Mouse (Mus musculus) CH12.LX (cell line): ENCODE results near the gene Rpusd3.

Experiments used
- CTCF ChIP-seq, 2 experiments: IDR thresholded peaks in 1 of 2; conservative IDR thresholded peaks in 1 of 2; 2 replicates each; pipeline ENCODE4 v1.5.1; 2011 to 2012; ENCODE audit warnings: low read depth in 2 of 2, low read length in 2 of 2, improper control_type of control experiment in 1 of 2, inconsistent platforms in 1 of 2, mild to moderate bottlenecking in 1 of 2, moderate library complexity in 1 of 2
- RAD21 ChIP-seq: IDR thresholded peaks from 2 replicates; pipeline ENCODE4 v1.6.1; 2011; ENCODE audit warnings: low read depth, mild to moderate bottlenecking, low read length, improper control_type of control experiment, moderate library complexity
- ZMIZ1 ChIP-seq: IDR thresholded peaks from 2 replicates; pipeline ENCODE4 v1.6.1; 2012; ENCODE audit warnings: low read depth, mild to moderate bottlenecking, inconsistent platforms, low read length, improper control_type of control experiment
- ZNF384 ChIP-seq: IDR thresholded peaks from 2 replicates; pipeline ENCODE4 v1.6.1; 2012; ENCODE audit warnings: low read depth, low read length, improper control_type of control experiment, inconsistent platforms

DNA sequence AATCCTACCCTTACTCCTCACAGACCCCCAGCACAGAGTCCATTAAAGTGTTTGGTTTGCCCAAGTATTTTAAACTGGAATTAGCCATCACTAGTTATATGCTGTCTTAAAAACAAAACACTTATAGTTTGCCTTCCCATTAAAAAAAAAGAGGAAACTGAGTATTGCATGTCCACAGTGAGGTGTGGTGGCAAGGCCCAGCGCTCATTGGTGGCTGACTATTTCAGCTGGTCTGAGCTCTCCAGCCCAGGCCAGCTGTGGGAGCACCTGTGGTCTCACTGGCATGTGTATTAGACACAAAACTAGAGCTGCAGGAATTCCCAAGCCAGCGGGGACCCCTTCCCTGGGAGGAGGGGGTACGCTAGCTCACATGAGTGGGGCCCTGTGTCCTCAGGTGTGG is 49.4 kb upstream of the Rpusd3 start:
- TF ChIP-seq RAD21 (no peak), ZMIZ1 (no peak), CTCF (conservative IDR thresholded peaks at IDR 0.05 in 1 of 2, IDR thresholded peaks at IDR 0.05 in 1 of 2; ENCODE audit: low read depth in 2 of 2, low read length in 2 of 2) (no peak), ZNF384 (no peak)
